Mouse (Mus musculus): Measurements from ENCODE around the gene Lrrk1. TPM values are rescaled to one million over a fixed set of nuclear protein-coding genes. Genes with fewer than 3 reads are reported as not detected.
A peak's percentile ranks its signal among the peaks of the same experiment; 100 is the strongest.

Lrrk1 gene
- total and polyA plus RNA-seq, 3 experiments, result 15.5 to 21.2 (median 19.7) TPM

DNA sequence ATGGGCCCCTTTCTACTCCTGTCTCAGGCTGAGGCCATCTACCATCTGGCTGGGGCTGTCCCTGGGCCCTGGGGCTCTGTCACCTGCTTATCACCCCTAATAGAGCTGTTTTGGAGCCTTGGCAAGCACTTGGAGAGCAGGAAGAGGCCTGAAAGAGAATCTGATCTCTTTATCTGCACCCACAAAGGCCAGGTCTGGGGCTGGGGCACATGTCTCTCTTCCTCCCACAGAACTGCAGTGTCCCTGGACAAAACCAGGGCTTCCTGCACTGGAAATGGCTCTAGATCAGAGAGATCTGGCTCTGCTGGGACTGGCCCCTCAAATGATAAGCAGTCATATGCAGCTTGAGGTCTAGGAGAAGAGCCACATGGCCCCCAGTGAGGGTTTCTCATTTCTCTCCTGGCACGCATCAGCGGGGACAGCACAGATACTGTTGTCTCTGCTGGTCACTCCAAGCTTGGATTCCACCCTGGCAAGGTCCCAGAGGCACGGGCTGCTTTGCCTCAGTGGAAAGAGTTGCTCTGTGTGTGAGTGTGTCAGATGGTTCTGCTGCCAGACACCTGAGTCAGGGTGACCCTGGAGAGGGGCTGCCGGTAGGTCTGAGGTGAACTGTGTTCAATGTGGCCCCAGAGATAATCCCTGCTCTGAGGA lies 200.4 kb downstream of the Lrrk1 start:
- no peak for DNase-seq

GRCm38 (mm10) chr7:66185370-66185769 lies 202.8 kb downstream of the Lrrk1 start:
- DNase-seq, result no peak

GRCm38 (mm10) chr7:66184026-66184425 lies 204.1 kb downstream of the Lrrk1 start:
- DNase-seq, result no peak

GRCm38 (mm10) chr7:66183404-66183803 lies 204.7 kb downstream of the Lrrk1 start:
- DNase-seq, result no peak

GRCm38 (mm10) chr7:66182075-66182715 lies 206.0 kb downstream of the Lrrk1 start:
- DNase-seq, result no peak

DNA sequence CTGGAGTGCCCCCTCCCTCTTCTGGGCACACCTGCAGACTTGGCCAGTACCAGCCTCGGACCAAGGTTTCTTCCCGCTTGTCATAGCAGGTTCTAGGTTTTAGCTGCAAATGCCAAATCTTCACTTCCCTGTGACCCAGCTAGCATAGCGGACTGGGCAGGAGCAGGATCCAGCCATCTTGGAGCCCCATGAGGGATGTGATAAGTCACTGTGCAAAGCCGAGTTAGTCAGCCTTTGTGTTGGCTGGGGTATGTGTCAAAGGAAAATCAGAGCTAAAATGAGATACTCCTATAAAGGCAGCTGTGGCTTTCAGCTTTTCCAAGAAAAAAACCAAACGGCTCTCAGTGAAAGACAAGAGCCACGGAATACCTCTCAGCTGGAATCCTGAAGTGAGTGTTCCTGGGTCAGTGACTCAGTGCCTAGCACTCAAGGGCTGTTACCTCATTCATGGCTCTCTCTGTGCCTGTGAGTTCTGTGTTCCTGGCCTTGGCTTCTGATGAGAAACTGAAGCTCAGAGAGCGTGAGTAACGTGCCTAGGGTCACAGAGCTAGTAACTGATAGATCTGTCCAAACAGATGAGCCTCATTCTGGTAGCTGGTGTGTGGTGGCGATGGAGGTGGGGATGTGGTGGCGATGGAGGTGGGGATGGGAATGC lies 207.3 kb downstream of the Lrrk1 start:
- peak; percentile 76 for DNase-seq

DNA sequence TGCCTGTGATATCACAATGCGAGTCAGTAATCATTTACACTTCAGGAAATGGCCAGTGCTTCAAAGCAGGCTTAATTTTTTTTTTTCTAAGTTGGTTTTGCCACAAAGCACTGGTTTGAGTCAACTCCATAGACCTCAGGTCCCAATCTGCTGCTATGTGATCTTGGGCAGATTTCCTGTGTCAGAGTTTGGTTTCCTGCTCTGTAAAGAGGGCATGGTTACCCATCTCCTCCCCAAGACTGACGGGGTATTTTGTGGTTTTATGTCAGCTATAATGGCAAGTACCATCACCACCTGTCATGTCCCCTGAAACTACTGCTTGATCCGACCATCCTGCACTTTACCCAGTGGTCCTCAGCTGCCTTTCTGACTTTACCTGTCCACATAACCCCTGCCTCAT lies 207.9 kb downstream of the Lrrk1 start:
- no peak for DNase-seq

- DNase-seq, result no peak
Observed at GRCm38 (mm10) chr7:66179711-66180110, 208.4 kb downstream of the Lrrk1 start.

DNA sequence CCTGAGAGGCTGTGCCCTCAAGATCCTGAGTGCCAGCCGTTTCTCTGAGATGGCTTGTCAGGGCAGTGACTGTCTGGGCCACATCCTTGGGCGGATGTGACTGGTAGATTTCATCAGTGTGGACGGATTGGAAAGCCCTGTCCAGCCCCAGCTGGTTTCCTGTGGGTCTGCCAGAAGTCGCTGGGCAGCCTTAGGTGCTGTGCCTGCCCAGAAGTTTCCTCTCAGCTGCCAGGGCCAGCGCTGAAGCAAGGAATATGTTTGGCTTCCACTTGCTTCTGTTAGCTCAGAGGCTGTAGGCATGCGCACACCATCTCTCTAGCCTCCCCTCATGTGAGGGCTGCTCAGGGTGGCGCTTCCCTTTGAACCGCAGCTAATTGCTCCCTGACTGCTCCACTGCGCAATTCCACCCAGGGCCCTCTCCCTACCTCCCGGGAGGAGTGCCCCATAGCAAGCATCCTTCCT lies 209.0 kb downstream of the Lrrk1 start:
- DNase-seq, result peak; percentile 66

DNA sequence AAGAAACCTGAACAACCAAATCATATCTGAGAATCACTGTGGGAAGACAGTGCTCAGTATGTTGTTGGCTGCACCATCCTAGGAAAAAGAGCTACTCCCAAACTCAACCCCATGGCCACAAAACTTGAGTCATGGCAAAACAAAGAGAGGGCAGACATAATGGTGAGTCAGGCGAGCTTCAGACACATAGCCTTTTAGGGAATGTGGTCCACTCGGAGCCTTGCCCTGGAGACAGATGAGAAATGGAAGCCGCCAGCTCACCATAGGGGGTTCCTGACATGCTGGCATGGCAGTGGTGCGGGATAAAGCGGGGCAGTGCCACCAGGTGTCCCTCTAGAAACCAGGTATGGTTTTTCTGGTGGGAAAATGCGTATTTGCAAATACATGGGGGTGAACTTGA lies 210.0 kb downstream of the Lrrk1 start:
- DNase-seq, result peak; percentile 63

DNA sequence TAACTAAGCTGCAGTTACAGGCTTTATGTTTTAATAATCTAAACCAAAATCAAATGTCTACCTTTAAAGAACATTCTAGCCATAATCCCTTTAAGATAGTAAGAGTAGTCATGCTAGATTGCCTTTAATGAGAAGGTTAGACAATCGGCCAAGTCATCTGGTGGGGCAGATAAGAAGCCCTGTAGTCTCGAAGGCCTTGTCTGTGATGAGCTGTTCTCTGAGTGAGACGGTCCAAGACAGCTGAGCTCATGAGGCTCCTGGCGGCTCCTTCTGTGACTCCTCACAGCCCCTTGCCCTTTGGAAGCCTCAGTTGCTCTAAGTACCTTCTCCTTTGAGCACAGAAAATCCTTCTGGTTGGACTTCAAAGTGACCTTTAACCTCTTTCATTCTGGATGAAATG lies 211.2 kb downstream of the Lrrk1 start:
- DNase-seq, result peak; percentile 47

Small RNA genes within 50 kb of the gene (microRNA-seq; reads per million reads assigned to microRNA genes)
- 0 reads per million in 2 experiments for gene Mir7057

Other genes starting within 250 kb of the Lrrk1 start
- not detected for gene Gm10974, start 22.4 kb downstream of the Lrrk1 start, total RNA-seq (2021)
- gene Gm10974, start 22.4 kb downstream of the Lrrk1 start, polyA plus RNA-seq (2012; rRNA removed), result not detected in 2 replicates
- 10 to 100 TPM in 1 of 2 experiments, 1 to 10 TPM in 1; 6.2 to 14.6 TPM for gene Aldh1a3, start 39.2 kb upstream of the Lrrk1 start, total RNA-seq (2021)
- 3.2 and 4.5 TPM in 2 replicates for gene Aldh1a3, start 39.2 kb upstream of the Lrrk1 start, polyA plus RNA-seq (2012; rRNA removed)

Measured in adrenal gland, adult 2 months (tissue).